Mouse (Mus musculus) neural tube, embryonic 13.5 days (tissue): ENCODE results near the gene Chrna1. TPM values are rescaled to one million over a fixed set of nuclear protein-coding genes. Genes with fewer than 3 reads are reported as not detected.

Experiments
- ATAC-seq: fragments of 200-750 bp; cut with Nextera tagmentation; 2 replicates; pipeline ENCODE4 v1.8.0; 2017; ENCODE audit warnings: low read depth, mild to moderate bottlenecking, moderate TSS enrichment, moderate library complexity
- H3K27ac ChIP-seq: fragments of 300-500 bp; sonication (generic); replicated peaks from 2 replicates; pipeline ENCODE4 v1.5.1; 2015; ENCODE audit warnings: moderate library complexity, mild to moderate bottlenecking, inconsistent platforms
- H3K27me3 ChIP-seq: fragments of 300-500 bp; sonication (generic); 2 replicates; pipeline ENCODE4 v1.6.1; 2015; ENCODE audit warnings: mild to moderate bottlenecking, inconsistent platforms
- H3K36me3 ChIP-seq: fragments of 300-500 bp; sonication (generic); 2 replicates; pipeline ENCODE4 v1.6.1; 2015; ENCODE audit warnings: mild to moderate bottlenecking, inconsistent platforms
- H3K4me1 ChIP-seq: fragments of 300-500 bp; sonication (generic); replicated peaks from 2 replicates; pipeline ENCODE4 v1.6.1; 2015; ENCODE audit warnings: inconsistent platforms
- H3K4me2 ChIP-seq: fragments of 300-500 bp; sonication (generic); 2 replicates; pipeline ENCODE4 v1.6.1; 2015; ENCODE audit warnings: inconsistent platforms, mild to moderate bottlenecking, moderate library complexity
- H3K4me3 ChIP-seq: fragments of 300-500 bp; sonication (generic); 2 replicates; pipeline ENCODE4 v1.5.1; 2015; ENCODE audit warnings: mild to moderate bottlenecking, inconsistent platforms
- H3K9ac ChIP-seq: fragments of 300-500 bp; sonication (generic); 2 replicates; pipeline ENCODE4 v1.6.1; 2015; ENCODE audit warnings: moderate library complexity, mild to moderate bottlenecking, inconsistent platforms
- H3K9me3 ChIP-seq: fragments of 300-500 bp; sonication (generic); 2 replicates; pipeline ENCODE4 v1.6.1; 2016; ENCODE audit warnings: inconsistent platforms
- WGBS: fragments of 180-500 bp; shearing (Covaris S2); methylation state at CpG from one replicate; pipeline ENCODE4 v1.1.7; 2015; 5-methylcytosine and 5-hydroxymethylcytosine counted together
- polyA plus RNA-seq: library from polyadenylated mRNA; unstranded; fragments of >200 nt; fragmentation: Nextera tagmentation; extraction: Ambion mirVana; gene quantifications from 2 replicates; pipeline ENCODE4 v1.2.1, GENCODE M21; 2015

The Chrna1 gene
- polyA plus RNA-seq, 1 experiment from 2014 or later = 0.52 TPM

DNA sequence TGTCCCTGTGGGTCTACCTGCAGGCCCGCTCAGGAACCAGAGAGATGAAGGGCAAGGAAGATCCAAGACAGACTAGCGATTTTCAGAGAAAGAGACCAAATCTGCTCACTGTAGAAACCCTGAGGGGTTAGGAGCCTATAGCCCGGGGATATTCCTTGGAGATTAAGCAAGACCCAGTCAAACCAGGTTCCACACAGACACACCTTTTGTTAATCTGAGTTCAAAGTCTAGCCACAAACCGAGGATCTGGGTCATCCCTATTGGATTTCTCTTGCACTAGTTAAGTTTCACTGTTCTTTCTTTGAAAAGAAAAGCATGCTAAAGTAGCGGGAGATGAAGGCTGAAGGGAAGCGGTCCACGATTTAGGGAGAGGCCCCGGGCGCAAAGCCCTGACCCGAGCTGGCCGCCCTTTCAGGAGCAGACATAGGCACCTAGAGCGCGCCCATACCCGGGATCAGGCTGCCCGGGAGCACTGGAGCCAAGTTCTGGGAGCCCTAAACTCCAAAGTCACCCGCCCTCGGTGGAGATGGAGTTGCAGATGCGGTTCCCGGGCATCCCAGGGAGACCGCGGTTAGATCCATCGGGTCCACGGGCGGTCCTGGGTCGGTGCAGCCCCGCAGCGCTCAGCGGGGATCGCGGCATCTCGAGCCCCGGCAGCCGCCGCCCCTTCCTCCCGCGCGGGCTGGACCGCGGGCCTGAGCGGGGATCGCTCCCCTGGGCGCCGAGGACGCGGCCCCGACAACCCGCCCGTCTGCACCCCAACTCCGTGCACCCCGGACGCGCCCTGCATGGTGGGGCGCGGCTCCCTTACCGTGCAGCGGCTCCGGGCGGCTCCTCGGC, 51.4 kb downstream of the Chrna1 start:
- WGBS = 3% methylated on average over 46 of the region's 59 CpGs
- H3K36me3 ChIP-seq = no peaks in the 10 kb centered on the region
- peaks cover 21% of the 10 kb centered on the region for H3K4me1 ChIP-seq
- H3K27me3 ChIP-seq = no peaks in the 10 kb centered on the region; the same call in 1 of the 2 replicates
- peak overlapping the region; percentile 86 for H3K9ac ChIP-seq
- H3K9me3 ChIP-seq = no peaks in the 10 kb centered on the region
- H3K4me2 ChIP-seq = peak overlapping the region; percentile 85
- peak overlapping the region; percentile 68 for H3K4me3 ChIP-seq
- peak overlapping the region; percentile 77 for H3K27ac ChIP-seq
- ATAC-seq = peak; percentile 69

DNA sequence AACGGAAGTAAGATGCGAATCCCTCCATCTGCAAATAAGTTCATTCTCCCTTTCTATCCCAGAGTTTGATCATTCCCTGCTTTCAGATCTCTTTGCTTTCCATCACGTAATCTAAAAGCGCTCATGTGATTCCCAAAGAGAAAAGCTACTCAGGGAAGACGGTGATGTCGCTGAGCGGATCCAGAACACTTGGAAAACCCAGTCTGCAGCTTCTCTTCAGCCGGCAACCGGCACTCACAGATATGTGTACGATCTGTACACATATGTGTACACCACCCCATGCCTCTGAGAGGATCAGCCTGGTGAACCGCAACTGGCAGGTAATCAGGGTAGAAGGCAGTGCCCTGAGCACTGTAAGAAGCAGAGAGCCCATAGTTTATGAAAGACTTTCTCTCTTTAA, 52.2 kb downstream of the Chrna1 start:
- 85% methylated on average over 11 of the region's 11 CpGs for WGBS
- H3K9me3 ChIP-seq = no peaks in the 10 kb centered on the region
- no peak for ATAC-seq
- H3K27me3 ChIP-seq = no peaks in the 10 kb centered on the region; the same call in 1 of the 2 replicates
- H3K36me3 ChIP-seq = no peaks in the 10 kb centered on the region
- H3K27ac ChIP-seq = no peak overlapping the region
- no peak overlapping the region for H3K9ac ChIP-seq
- H3K4me3 ChIP-seq = peak overlapping the region; percentile 68; the same call in 1 of the 2 replicates
- H3K4me2 ChIP-seq = peak overlapping the region; percentile 85
- H3K4me1 ChIP-seq = peaks cover 22% of the 10 kb centered on the region

DNA sequence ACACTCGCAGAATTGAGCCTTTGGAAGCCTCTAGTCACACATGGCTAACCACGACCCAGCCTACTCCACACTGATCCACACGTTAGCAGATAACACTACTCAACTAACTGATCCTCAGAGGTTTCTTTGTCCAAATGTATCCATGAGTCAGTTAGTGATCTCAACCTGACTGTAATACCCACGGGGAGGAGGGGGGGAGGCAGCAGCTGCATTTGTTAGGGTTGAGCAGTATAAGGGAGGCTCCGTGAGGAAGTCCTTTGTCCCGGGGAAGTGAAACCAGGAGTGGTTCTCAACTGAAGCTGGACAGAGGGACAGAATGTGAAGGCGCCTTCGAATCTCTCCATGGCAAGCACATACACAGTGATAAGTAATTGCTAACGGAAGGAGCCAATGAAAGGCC, 53.4 kb downstream of the Chrna1 start:
- Histone ChIP-seq H3K9me3 (no peaks in the 10 kb centered on the region), H3K36me3 (no peaks in the 10 kb centered on the region), H3K4me2 (no peak overlapping the region), H3K27me3 (no peaks in the 10 kb centered on the region; the same call in 1 of the 2 replicates), H3K4me1 (peaks cover 35% of the 10 kb centered on the region), H3K27ac (no peak overlapping the region), H3K9ac (no peak overlapping the region), H3K4me3 (no peak overlapping the region)
- no peak for ATAC-seq
- WGBS = 77% methylated on average over 9 of the region's 9 CpGs

DNA sequence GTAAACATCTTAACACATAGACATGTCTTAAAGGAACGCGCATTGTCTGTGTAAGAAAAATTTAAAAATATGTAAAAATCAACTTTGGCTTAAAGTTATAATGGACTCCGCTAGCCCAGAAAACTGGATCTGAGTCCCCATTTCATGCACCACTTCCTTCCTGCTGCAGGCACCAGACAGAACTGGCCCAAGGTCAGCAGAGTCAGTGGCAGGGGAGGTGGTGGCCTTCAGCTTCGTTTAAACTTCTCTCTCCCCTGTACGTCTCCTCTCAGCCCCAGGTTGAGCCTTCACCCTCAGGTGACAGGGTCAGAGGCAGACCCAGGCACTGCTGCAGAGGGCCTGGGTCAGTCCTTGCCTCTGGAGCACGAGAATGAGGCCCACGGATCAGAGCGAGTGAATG, 57.2 kb downstream of the Chrna1 start:
- H3K36me3 ChIP-seq = no peaks in the 10 kb centered on the region
- 73% methylated on average over 8 of the region's 8 CpGs for WGBS
- H3K9me3 ChIP-seq = no peaks in the 10 kb centered on the region
- no peak overlapping the region for H3K27ac ChIP-seq
- ATAC-seq = no peak
- peaks cover 22% of the 10 kb centered on the region for H3K4me1 ChIP-seq
- H3K9ac ChIP-seq = no peak overlapping the region
- no peaks in the 10 kb centered on the region for H3K27me3 ChIP-seq
- H3K4me3 ChIP-seq = no peak overlapping the region
- H3K4me2 ChIP-seq = no peak overlapping the region

DNA sequence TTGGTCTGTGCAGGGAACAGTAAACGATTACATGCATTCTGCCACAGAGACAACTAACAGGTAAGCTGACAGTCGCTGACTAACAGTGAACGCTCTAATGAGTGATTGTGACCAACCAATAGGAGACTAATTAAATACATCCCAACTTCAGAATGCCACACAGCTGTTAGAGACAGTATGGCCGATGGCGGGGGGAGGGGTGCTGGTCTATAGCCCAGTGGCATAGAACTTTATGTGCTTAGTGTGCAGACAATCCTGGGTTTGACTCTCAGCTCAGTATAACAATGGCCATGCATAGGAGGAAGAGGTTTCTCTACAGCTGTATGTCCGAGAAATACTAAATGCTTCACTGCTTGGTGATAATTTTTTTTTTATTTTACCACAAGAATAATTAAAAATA, 57.8 kb downstream of the Chrna1 start:
- H3K9me3 ChIP-seq = no peaks in the 10 kb centered on the region
- H3K27me3 ChIP-seq = no peaks in the 10 kb centered on the region
- H3K27ac ChIP-seq = no peak overlapping the region
- no peak overlapping the region for H3K9ac ChIP-seq
- H3K4me1 ChIP-seq = peaks cover 22% of the 10 kb centered on the region
- no peak for ATAC-seq
- no peaks in the 10 kb centered on the region for H3K36me3 ChIP-seq
- H3K4me2 ChIP-seq = no peak overlapping the region
- WGBS = 71% methylated on average over 6 of the region's 6 CpGs
- H3K4me3 ChIP-seq = no peak overlapping the region

DNA sequence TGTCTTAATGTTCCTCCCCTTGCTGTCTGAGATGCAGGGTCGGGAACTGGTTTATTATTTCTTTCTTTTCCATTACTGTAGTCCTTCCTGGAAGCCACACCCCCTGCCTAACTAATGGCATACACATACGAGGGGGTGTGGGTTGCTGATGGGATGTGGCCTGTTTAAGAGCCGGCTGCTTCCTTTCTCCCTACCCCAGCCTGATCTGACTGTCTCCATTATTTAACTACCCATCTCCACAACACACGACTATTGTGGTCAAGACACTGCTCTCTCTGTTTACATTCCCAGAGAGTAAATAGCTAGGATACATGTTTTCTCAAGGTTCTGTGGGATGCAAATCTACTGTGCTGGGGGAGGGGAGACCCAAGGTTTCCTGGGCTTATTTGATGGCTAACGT, 58.4 kb downstream of the Chrna1 start:
- H3K36me3 ChIP-seq = no peaks in the 10 kb centered on the region
- no peak overlapping the region for H3K4me3 ChIP-seq
- WGBS = 26% methylated on average over 5 of the region's 5 CpGs
- H3K27me3 ChIP-seq = no peaks in the 10 kb centered on the region
- no peak overlapping the region for H3K9ac ChIP-seq
- no peaks in the 10 kb centered on the region for H3K9me3 ChIP-seq
- peak; percentile 36; the same call in 1 of the 2 replicates for ATAC-seq
- H3K4me1 ChIP-seq = peaks cover 17% of the 10 kb centered on the region
- H3K4me2 ChIP-seq = no peak overlapping the region
- 0 out of 2 replicates have a peak overlapping the region, but pooled peaks have one; percentile 13 for H3K27ac ChIP-seq

DNA sequence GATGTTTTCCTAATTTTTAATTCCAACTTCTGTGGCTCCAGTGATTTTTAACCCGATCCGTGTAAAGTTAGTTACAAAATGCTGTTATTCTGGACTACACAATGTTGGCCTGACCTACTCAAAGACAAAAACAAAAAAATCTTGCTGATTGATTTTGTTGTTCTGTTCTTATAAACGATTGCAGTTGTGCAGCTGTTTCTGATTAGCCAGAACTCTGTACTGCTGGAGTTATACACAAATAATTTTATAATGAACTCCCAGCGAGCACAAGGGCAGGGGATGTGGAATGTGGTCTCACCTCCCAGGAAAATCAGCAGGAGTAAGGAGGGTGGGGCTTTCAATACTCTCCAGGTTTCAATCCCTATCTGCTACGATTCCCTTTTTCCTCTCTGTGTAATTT, 61.2 kb downstream of the Chrna1 start:
- H3K4me1 ChIP-seq = peaks cover 16% of the 10 kb centered on the region
- H3K27me3 ChIP-seq = no peaks in the 10 kb centered on the region
- no peaks in the 10 kb centered on the region for H3K9me3 ChIP-seq
- 87% methylated on average over 5 of the region's 5 CpGs for WGBS
- no peak overlapping the region for H3K4me3 ChIP-seq
- H3K9ac ChIP-seq = no peak overlapping the region
- no peak overlapping the region for H3K4me2 ChIP-seq
- H3K36me3 ChIP-seq = no peaks in the 10 kb centered on the region
- ATAC-seq = no peak
- H3K27ac ChIP-seq = no peak overlapping the region

DNA sequence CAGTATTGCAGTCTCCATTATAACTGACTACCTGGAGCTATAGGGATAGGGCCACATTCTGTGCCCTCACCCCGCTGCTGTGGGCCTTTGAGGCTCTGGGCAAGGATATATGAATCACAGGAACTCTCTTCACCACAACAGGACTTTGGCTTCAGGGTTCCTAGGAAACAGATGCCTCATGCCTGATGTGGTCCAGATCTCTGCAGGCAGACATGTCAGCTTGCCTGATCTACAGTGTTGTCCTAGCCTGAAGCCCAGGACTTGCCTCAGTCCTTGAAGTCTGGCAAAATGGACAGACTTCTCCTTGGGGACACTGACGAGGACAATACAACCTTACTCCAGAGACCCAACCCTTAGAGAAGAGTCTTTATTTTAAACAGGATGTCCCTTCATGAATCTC, 61.8 kb downstream of the Chrna1 start:
- Histone ChIP-seq H3K9ac (no peak overlapping the region), H3K36me3 (no peaks in the 10 kb centered on the region), H3K4me1 (peaks cover 16% of the 10 kb centered on the region), H3K27me3 (no peaks in the 10 kb centered on the region), H3K9me3 (no peaks in the 10 kb centered on the region), H3K4me3 (no peak overlapping the region), H3K27ac (no peak overlapping the region), H3K4me2 (no peak overlapping the region)
- 89% methylated on average over 2 of the region's 2 CpGs for WGBS
- ATAC-seq = no peak

DNA sequence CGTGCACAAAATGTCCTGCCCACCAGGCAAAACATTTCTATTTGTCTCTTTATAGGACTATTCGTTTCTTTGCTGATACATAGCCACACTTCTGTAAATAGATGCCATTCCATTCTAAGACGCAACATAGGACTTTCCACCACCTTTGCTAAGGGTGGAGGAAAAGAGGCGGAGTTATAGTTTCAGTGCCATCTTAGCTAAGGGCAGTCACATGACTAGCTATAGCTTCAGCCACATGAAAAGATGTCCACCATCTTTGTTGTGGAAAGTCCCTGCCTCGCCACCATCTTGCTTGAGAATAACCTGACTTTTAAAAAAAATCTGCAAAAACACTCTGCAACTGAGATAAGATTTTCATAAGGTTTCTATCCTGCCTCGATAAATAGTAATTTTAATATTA, 66.0 kb downstream of the Chrna1 start:
- Histone ChIP-seq H3K27me3 (no peaks in the 10 kb centered on the region), H3K27ac (no peak overlapping the region), H3K36me3 (no peaks in the 10 kb centered on the region), H3K4me1 (no peaks in the 10 kb centered on the region), H3K9ac (no peak overlapping the region), H3K9me3 (no peaks in the 10 kb centered on the region), H3K4me2 (no peak overlapping the region), H3K4me3 (no peak overlapping the region)
- 94% methylated on average over 6 of the region's 6 CpGs for WGBS
- no peak for ATAC-seq

Other genes starting within 250 kb of the Chrna1 start
- gene Gpr155, start 193.8 kb downstream of the Chrna1 start, polyA plus RNA-seq = 14.8 and 16.0 TPM in 2 replicates
- gene Wipf1, start 50.6 kb downstream of the Chrna1 start, polyA plus RNA-seq = 3.7 and 4.3 TPM in 2 replicates
- 114 and 122 TPM in 2 replicates for gene Chn1, start 195.0 kb upstream of the Chrna1 start, polyA plus RNA-seq